Mouse (Mus musculus) cerebellum, adult 9-11 months (tissue): Measurements from ENCODE around the gene Prss40.

ENCODE experiments used
- DNase-seq: peaks from one replicate; pipeline ENCODE4 v3.0.0; 2022

Gene Prss40

GRCm38 (mm10) chr1:34560843-34561242 is at the start of gene Prss40:
Prss40 (minus strand) TSS chr1:34560943.
- no peak for DNase-seq

GRCm38 (mm10) chr1:34602363-34602762 is 41.6 kb upstream of the Prss40 start:
- DNase-seq, result peak; percentile 77

- no peak for DNase-seq
Observed at GRCm38 (mm10) chr1:34601323-34602047, 40.7 kb upstream of the Prss40 start.

GRCm38 (mm10) chr1:34600000-34600399 is 39.3 kb upstream of the Prss40 start:
- DNase-seq, result peak; percentile 38

GRCm38 (mm10) chr1:34587298-34588096 is 26.8 kb upstream of the Prss40 start:
- peak; percentile 42 for DNase-seq

- peak; percentile 79 for DNase-seq
Observed at GRCm38 (mm10) chr1:34584736-34585135, 24.0 kb upstream of the Prss40 start.

- DNase-seq, result peak; percentile 100
Observed at GRCm38 (mm10) chr1:34583821-34584263, 23.1 kb upstream of the Prss40 start.

- peak; percentile 26 for DNase-seq
Observed at GRCm38 (mm10) chr1:34582218-34582617, 21.5 kb upstream of the Prss40 start.

GRCm38 (mm10) chr1:34579782-34580356 is 19.1 kb upstream of the Prss40 start:
- peak; percentile 85 for DNase-seq

GRCm38 (mm10) chr1:34578851-34579781 is 18.4 kb upstream of the Prss40 start, which contains the start of gene Amer3:
Amer3 (plus strand) TSS chr1:34579657.
- DNase-seq, result peak; percentile 93

- no peak for DNase-seq
Observed at GRCm38 (mm10) chr1:34573221-34573620, 12.5 kb upstream of the Prss40 start.

GRCm38 (mm10) chr1:34571431-34571830 is 10.7 kb upstream of the Prss40 start:
- DNase-seq, result no peak

- DNase-seq, result no peak
Observed at GRCm38 (mm10) chr1:34569876-34570275, 9.1 kb upstream of the Prss40 start.

- no peak for DNase-seq
Observed at GRCm38 (mm10) chr1:34568120-34568519, 7.4 kb upstream of the Prss40 start.

GRCm38 (mm10) chr1:34564383-34565045 is 3.8 kb upstream of the Prss40 start:
- no peak for DNase-seq

- DNase-seq, result no peak
Observed at GRCm38 (mm10) chr1:34554275-34554674, 6.5 kb downstream of the Prss40 start.

GRCm38 (mm10) chr1:34553690-34554089 is 7.1 kb downstream of the Prss40 start:
- DNase-seq, result no peak

- no peak for DNase-seq
Observed at GRCm38 (mm10) chr1:34547074-34547473, 13.7 kb downstream of the Prss40 start.

GRCm38 (mm10) chr1:34536767-34537485 is 23.8 kb downstream of the Prss40 start:
- DNase-seq, result no peak

- DNase-seq, result no peak
Observed at GRCm38 (mm10) chr1:34536291-34536766, 24.4 kb downstream of the Prss40 start.
